Mouse (Mus musculus): ENCODE data around the gene Kif5a. TPM values are rescaled to one million over a fixed set of nuclear protein-coding genes. Genes with fewer than 3 reads are reported as not detected.

Kif5a gene
- total and polyA plus RNA-seq, 3 experiments: 0.11 to 0.22 TPM; not detected in 1

DNA sequence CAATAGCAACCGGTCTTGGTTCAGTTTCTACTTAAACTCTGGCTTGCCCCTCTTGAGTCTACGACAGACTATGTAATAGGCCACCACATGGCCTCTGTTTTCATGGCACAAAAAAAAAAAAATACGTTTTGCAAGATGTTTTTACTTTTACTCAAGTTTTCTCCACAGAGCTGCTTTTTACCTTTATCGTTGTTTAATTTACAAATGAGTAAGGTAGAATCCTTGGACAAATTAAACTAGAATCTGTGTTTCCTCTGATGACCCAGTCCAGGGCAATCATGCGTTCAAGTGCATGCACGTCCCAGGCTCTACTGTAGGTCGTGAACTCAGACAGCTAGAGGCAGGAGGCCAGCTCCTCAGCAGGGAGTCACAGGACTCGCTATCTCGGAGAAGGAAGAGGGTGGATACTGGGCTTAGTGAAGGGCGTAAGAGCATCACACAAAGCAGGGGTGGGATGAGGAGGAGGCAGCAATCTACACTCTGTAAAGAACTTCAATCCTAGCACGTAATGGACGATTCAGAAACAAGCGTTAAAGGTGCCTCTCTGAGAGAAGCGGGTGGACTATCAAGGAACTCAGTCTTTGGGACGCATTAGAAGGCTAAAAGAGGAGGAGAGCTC, 26.5 kb upstream of the Kif5a start:
- Histone ChIP-seq H3K36me3 (replicated peaks) (peaks cover 59% of the 10 kb centered on the region), H3K4me1 (ENCODE audit: insufficient read depth, low read depth, low read length) (peaks cover 77% of the 10 kb centered on the region), H3K4me3 (ENCODE audit: low read depth, low read length) (peak overlapping the region; percentile 81), H3K27me3 (ENCODE audit: insufficient read depth, low read length) (no peaks in the 10 kb centered on the region), H3K9me3 (replicated peaks) (no peaks in the 10 kb centered on the region)
- no peak for TF ChIP-seq CTCF (IDR thresholded peaks at IDR 0.05; ENCODE audit: low read depth, low read length)
- TF ChIP-seq GATA1 (IDR thresholded peaks at IDR 0.05; ENCODE audit: borderline replicate concordance, low read length): no peak
- no peak; the same call in 1 of the 2 replicates for TF ChIP-seq POLR2AphosphoS5 (IDR thresholded peaks at IDR 0.05; ENCODE audit: insufficient replicate concordance, low read depth, low read length)
- no peak for TF ChIP-seq GATA2 (IDR thresholded peaks at IDR 0.05; ENCODE audit: borderline replicate concordance, low read depth, low read length)
- TF ChIP-seq TAL1 (conservative IDR thresholded peaks at IDR 0.05; ENCODE audit: low read depth, low read length): no peak
- ATAC-seq (ENCODE audit: extremely low read depth, insufficient number of reproducible peaks, low FRiP score, poor library complexity, severe bottlenecking) (no peak), DNase-seq (ENCODE audit: low spot score) (no peak)

DNA sequence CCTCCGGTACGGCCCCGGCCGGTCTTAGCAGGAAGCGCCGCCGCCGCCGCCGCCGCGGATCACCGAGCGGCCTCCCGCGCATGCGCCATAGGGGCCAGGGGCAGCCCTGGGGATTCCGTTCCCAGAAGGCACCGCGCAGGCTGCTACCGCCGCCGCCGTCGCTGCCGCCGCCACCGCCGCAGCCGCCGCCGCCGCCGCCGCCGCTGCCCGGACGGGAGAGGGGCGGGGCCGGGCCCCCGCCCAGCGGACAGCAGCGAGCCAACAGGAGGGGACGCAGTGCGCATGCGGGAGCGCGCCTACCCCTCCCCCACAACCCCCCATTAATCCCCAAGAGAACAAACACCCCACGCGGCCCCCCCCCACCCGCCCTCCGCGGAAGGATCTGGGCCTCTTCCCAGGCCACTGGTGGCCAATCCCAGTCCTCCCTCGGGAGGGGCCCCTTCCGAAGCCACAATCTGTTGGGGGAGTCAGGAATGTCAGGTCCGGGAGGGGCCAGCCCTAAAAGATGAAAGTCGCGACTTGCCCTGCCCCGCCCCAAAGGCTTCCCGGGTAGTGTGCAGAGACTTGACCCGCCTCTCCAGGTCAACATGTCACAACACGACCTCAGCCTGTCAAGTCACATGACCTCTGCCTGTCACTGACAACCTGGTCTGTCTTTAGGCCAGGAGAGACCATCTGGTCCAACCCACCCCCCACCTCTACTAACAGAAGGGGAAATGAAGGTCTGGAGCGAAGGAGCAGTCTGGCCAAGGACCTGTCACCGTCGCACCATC, 25.8 kb upstream of the Kif5a start, which contains the start of gene Mbd6:
Mbd6 (minus strand) TSS at position 219 of the 773 bp plus-strand sequence.
- H3K9me3 ChIP-seq (replicated peaks): no peaks in the 10 kb centered on the region
- peak; percentile 54 for ATAC-seq (ENCODE audit: extremely low read depth, insufficient number of reproducible peaks, low FRiP score, poor library complexity, severe bottlenecking)
- DNase-seq (ENCODE audit: low spot score): peak; percentile 97
- H3K4me3 ChIP-seq (ENCODE audit: low read depth, low read length): peak within 1 kb of the TSS; percentile 81
- peaks cover 59% of the 10 kb centered on the region for H3K36me3 ChIP-seq (replicated peaks)
- TF ChIP-seq POLR2AphosphoS5 (IDR thresholded peaks at IDR 0.05; ENCODE audit: insufficient replicate concordance, low read depth, low read length): 0 out of 2 replicates have a peak, but pooled peaks have one; percentile 17
- TF ChIP-seq GATA2 (IDR thresholded peaks at IDR 0.05; ENCODE audit: borderline replicate concordance, low read depth, low read length): no peak
- H3K27me3 ChIP-seq (ENCODE audit: insufficient read depth, low read length): no peaks in the 10 kb centered on the region
- H3K4me1 ChIP-seq (ENCODE audit: insufficient read depth, low read depth, low read length): peaks cover 78% of the 10 kb centered on the region

DNA sequence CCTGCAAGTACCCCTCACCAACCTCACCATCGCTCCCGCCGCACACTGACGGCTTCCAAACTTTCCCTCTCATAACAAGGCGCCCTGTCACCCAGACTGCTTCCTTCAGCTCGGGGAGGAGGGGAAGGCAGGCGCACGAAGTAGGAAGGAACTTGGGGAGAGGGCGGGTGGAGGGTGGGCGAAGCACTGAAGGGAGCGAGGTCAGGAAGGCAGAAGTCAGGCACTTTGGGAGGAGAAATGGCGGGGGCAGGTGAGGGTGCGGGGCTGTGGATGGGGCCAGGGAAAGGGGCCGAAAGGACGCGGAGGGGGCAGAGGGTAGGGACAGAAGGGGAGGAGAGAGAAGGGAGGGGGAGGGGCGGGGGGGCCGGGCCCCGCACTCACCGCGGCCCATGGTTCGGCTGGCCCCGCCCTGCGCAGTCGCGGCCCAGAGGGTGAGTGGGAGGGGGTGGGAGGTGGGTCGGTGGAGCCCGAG, 25.2 kb upstream of the Kif5a start:
- Histone ChIP-seq H3K4me3 (ENCODE audit: low read depth, low read length) (peak overlapping the region; percentile 81), H3K9me3 (replicated peaks) (no peaks in the 10 kb centered on the region), H3K27me3 (ENCODE audit: insufficient read depth, low read length) (no peaks in the 10 kb centered on the region), H3K4me1 (ENCODE audit: insufficient read depth, low read depth, low read length) (peaks cover 78% of the 10 kb centered on the region), H3K36me3 (replicated peaks) (peaks cover 59% of the 10 kb centered on the region)
- TF ChIP-seq POLR2AphosphoS5 (IDR thresholded peaks at IDR 0.05; ENCODE audit: insufficient replicate concordance, low read depth, low read length) (no peak), TAL1 (conservative IDR thresholded peaks at IDR 0.05; ENCODE audit: low read depth, low read length) (no peak), GATA2 (IDR thresholded peaks at IDR 0.05; ENCODE audit: borderline replicate concordance, low read depth, low read length) (no peak), GATA1 (IDR thresholded peaks at IDR 0.05; ENCODE audit: borderline replicate concordance, low read length) (no peak), CTCF (IDR thresholded peaks at IDR 0.05; ENCODE audit: low read depth, low read length) (no peak)
- DNase-seq (ENCODE audit: low spot score) (peak; percentile 70), ATAC-seq (ENCODE audit: extremely low read depth, insufficient number of reproducible peaks, low FRiP score, poor library complexity, severe bottlenecking) (no peak)

DNA sequence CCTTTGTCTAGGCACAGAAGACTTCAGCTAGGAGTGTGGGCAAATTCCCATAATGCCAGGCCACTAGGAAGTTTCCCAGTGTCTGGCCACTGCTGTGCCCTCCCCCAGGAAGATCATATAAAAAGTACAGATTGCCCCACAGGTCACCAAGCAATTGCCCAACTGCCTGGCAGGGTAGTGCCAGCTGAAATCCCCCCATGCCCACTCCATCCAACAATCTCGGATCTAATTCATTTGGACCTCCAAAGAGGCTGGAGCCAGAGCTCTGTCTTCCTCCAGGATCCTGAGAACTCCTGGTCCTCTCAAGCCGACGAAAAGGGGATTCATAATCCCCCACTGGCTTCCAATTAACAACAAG, 24.8 kb upstream of the Kif5a start:
- Histone ChIP-seq H3K9me3 (replicated peaks) (no peaks in the 10 kb centered on the region), H3K4me3 (ENCODE audit: low read depth, low read length) (peak overlapping the region; percentile 81), H3K36me3 (replicated peaks) (peaks cover 59% of the 10 kb centered on the region), H3K4me1 (ENCODE audit: insufficient read depth, low read depth, low read length) (peaks cover 77% of the 10 kb centered on the region), H3K27me3 (ENCODE audit: insufficient read depth, low read length) (no peaks in the 10 kb centered on the region)
- ATAC-seq (ENCODE audit: extremely low read depth, insufficient number of reproducible peaks, low FRiP score, poor library complexity, severe bottlenecking) (no peak), DNase-seq (ENCODE audit: low spot score) (no peak)
- TF ChIP-seq POLR2AphosphoS5 (IDR thresholded peaks at IDR 0.05; ENCODE audit: insufficient replicate concordance, low read depth, low read length) (no peak), GATA1 (IDR thresholded peaks at IDR 0.05; ENCODE audit: borderline replicate concordance, low read length) (no peak), TAL1 (conservative IDR thresholded peaks at IDR 0.05; ENCODE audit: low read depth, low read length) (no peak), CTCF (IDR thresholded peaks at IDR 0.05; ENCODE audit: low read depth, low read length) (no peak), GATA2 (IDR thresholded peaks at IDR 0.05; ENCODE audit: borderline replicate concordance, low read depth, low read length) (no peak)

DNA sequence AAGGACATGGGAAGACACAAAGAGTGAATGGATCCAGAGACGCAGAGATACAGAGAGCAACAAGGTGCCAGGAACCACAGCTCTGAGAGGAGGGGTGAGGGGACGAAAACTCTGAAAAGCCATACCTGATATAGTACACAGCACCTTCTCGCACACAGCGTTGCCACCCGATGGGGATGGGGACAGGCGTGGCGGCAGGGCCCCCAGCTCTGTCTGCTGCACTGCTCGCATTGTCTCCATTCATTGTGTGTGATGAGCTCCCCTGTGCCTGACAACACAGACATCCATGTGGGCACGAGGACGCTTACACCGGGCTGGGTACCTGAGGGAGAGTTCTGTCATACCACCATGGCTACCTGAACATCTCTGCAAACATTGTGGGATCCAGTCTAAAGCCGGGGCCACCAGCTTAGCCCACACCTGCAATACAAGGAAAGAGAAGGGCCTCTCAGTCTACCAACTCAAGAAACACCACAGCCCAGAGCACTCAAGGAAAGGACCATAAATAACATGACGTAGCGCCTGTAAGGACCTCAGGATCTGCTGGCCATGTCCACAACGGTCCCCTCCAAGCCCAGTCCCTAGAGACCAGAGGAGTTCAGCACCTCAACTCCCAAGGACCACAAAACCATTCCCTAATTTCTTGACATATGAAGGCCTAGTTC, 24.3 kb upstream of the Kif5a start:
- Histone ChIP-seq H3K9me3 (replicated peaks) (no peaks in the 10 kb centered on the region), H3K27me3 (ENCODE audit: insufficient read depth, low read length) (no peaks in the 10 kb centered on the region), H3K36me3 (replicated peaks) (peaks cover 63% of the 10 kb centered on the region), H3K4me1 (ENCODE audit: insufficient read depth, low read depth, low read length) (peaks cover 80% of the 10 kb centered on the region), H3K4me3 (ENCODE audit: low read depth, low read length) (peak overlapping the region; percentile 81)
- ATAC-seq (ENCODE audit: extremely low read depth, insufficient number of reproducible peaks, low FRiP score, poor library complexity, severe bottlenecking) (no peak), DNase-seq (ENCODE audit: low spot score) (no peak)
- TF ChIP-seq CTCF (IDR thresholded peaks at IDR 0.05; ENCODE audit: low read depth, low read length): no peak
- no peak for TF ChIP-seq POLR2AphosphoS5 (IDR thresholded peaks at IDR 0.05; ENCODE audit: insufficient replicate concordance, low read depth, low read length)
- TF ChIP-seq GATA1 (IDR thresholded peaks at IDR 0.05; ENCODE audit: borderline replicate concordance, low read length): no peak
- TF ChIP-seq GATA2 (IDR thresholded peaks at IDR 0.05; ENCODE audit: borderline replicate concordance, low read depth, low read length): no peak
- TF ChIP-seq TAL1 (conservative IDR thresholded peaks at IDR 0.05; ENCODE audit: low read depth, low read length): no peak

DNA sequence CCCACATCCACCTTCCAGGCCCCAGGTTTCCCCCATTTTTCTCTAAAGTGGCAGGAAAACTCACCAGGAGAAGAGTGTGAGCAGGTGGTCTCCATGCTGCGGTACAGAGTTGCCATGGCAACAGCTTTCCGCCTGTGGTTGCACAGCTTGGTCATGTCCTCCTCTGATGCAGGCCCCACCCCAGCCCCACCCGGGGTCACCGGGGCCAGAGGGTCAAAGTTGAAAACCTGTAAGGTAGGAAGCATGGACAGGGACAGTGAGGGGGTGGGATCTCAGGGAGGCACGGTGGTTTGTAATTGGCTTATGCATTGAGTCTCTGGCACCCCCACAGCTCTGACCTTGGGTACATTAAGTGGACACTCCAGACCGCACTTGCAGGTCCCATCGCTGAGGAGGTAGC, 23.6 kb upstream of the Kif5a start:
- TF ChIP-seq TAL1 (conservative IDR thresholded peaks at IDR 0.05; ENCODE audit: low read depth, low read length): no peak
- TF ChIP-seq CTCF (IDR thresholded peaks at IDR 0.05; ENCODE audit: low read depth, low read length): no peak
- no peak for TF ChIP-seq GATA1 (IDR thresholded peaks at IDR 0.05; ENCODE audit: borderline replicate concordance, low read length)
- no peak for TF ChIP-seq GATA2 (IDR thresholded peaks at IDR 0.05; ENCODE audit: borderline replicate concordance, low read depth, low read length)
- no peak for TF ChIP-seq POLR2AphosphoS5 (IDR thresholded peaks at IDR 0.05; ENCODE audit: insufficient replicate concordance, low read depth, low read length)
- ATAC-seq (ENCODE audit: extremely low read depth, insufficient number of reproducible peaks, low FRiP score, poor library complexity, severe bottlenecking) (no peak), DNase-seq (ENCODE audit: low spot score) (no peak)
- Histone ChIP-seq H3K27me3 (ENCODE audit: insufficient read depth, low read length) (no peaks in the 10 kb centered on the region), H3K4me1 (ENCODE audit: insufficient read depth, low read depth, low read length) (peaks cover 78% of the 10 kb centered on the region), H3K4me3 (ENCODE audit: low read depth, low read length) (peak overlapping the region; percentile 81), H3K36me3 (replicated peaks) (peaks cover 63% of the 10 kb centered on the region), H3K9me3 (replicated peaks) (no peaks in the 10 kb centered on the region)
